Mouse (Mus musculus) olfactory bulb, adult 2 months (tissue): ENCODE measurements at regions not wholly inside any gene's neighbourhood (a gene's known extent, or its start where the extent isn't known, plus 50 kb on each side); places are given as distances from the start of the nearest gene placed in this dataset.

Experiments used
- H3K27ac ChIP-seq: fragments of 200-500 bp; 2 replicates; pipeline ENCODE4 v1.5.1; 2012; ENCODE audit warnings: low read depth, low read length; ENCODE audit not compliant: insufficient read depth
- H3K4me1 ChIP-seq: fragments of 200-500 bp; 2 replicates; pipeline ENCODE4 v1.6.1; 2012; ENCODE audit warnings: low read length; ENCODE audit not compliant: control insufficient read depth, insufficient read depth
- H3K4me3 ChIP-seq: fragments of 200-500 bp; 2 replicates; pipeline ENCODE4 v1.5.1; 2012; ENCODE audit warnings: mild to moderate bottlenecking, low read depth, low read length, moderate library complexity; ENCODE audit not compliant: insufficient read depth
- CTCF ChIP-seq: fragments of 200-500 bp; IDR thresholded peaks from 2 replicates; pipeline ENCODE4 v1.5.1; 2012; ENCODE audit warnings: low read depth, mild to moderate bottlenecking, low read length, moderate library complexity; ENCODE audit not compliant: insufficient read depth
- POLR2A ChIP-seq: fragments of 200-500 bp; IDR thresholded peaks from 2 replicates; pipeline ENCODE4 v1.6.1; 2012; ENCODE audit warnings: mild to moderate bottlenecking, low read depth, low read length, moderate library complexity; ENCODE audit not compliant: insufficient read depth
- WGBS: fragments of 180-500 bp; shearing (Covaris S2); methylation state at CpG from one replicate; pipeline ENCODE4 v1.1.7; 2018; 5-methylcytosine and 5-hydroxymethylcytosine counted together

GRCm38 (mm10) chr9:52272668-52273067, 104.3 kb upstream of the Zc3h12c start:
- TF ChIP-seq CTCF, result no peak
- TF ChIP-seq POLR2A, result no peak
- WGBS, result 44% methylated on average over 2 of the region's 2 CpGs
- Histone ChIP-seq H3K4me3 (no peak overlapping the region), H3K4me1 (peaks cover 6% of the 10 kb centered on the region), H3K27ac (peak overlapping the region; percentile 41; the same call in 1 of the 2 replicates)

DNA sequence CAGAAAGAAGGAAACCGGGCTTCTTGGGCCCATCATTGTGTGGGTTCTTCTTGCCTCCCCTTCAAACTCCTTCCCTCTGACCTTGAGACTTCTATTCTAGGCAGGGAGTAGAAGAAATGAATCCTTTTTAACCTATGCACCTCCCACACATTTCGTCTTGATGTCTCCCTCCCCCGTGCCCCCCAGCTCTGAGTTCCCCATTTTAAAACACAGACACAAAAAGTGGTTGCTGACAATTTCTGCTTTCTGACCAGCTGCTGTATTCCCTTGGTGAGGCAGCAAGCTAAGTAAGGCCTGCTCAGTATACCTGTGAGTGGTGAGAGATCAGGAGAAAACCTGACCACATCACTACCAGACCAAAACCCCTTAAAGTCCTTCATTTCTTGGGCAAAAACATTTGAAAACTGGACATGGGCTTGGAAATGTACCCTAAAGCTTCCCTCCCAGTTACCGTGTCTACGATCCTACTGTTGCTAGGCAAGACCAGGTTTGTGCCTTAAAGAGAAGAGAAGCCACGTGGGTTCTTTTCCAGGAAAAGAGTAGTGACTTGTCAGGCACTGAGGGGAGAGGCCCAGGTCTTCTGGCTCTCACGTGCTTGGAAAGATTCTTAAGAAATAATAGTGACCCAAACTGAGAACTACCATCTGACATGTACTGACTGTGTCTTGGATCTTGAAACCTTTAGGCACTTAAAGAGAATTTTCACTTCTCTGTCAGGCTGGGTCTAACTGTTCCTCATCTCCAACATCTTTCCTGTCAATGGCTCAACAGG, 103.2 kb upstream of the Zc3h12c start:
- TF ChIP-seq CTCF (no peak), POLR2A (no peak)
- 74% methylated on average over 7 of the region's 7 CpGs for WGBS
- Histone ChIP-seq H3K4me3 (no peak overlapping the region), H3K4me1 (peaks cover 3% of the 10 kb centered on the region), H3K27ac (no peak overlapping the region)

DNA sequence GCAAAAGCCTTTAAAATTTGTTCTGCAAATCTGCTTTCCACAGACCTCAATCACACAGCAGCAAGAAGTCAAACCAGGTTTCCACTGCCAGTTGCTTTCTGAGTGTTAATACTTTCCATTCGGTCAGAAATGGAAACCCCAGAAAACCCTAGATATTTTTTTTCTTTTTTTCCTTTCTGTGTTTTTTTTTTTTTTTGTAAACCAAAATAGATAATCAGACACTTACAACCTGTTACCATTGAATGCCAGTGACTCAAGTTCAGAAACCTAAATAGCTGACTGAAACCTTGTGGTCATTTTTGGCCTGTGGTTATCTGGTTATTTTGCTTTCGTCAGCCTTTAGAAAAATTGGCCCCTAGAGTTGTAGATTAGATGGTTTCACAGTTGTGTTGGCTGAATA, 93.2 kb upstream of the Zc3h12c start:
- no peak overlapping the region for H3K4me3 ChIP-seq
- WGBS, result 92% methylated on average over 2 of the region's 2 CpGs
- TF ChIP-seq POLR2A, result no peak
- no peak for TF ChIP-seq CTCF
- no peak overlapping the region for H3K27ac ChIP-seq
- no peaks in the 10 kb centered on the region for H3K4me1 ChIP-seq

DNA sequence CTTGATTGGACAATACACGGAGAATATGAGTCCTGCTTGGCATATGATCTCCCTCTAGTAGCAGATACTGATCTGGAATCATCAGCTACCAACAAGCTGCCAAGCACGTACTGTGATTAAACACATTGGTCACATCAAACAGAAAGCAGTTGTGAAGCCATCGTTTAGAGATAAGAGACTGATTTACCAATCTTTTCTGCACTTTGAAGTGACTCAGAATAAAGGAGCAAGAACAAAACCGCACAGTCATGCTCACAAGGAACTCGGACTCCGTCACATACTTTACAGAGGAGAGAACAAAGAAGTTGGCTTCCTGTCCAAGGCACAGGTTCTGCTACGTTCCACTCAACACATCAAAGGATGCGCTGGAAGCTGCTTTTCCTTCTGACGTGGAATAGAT, 91.1 kb upstream of the Zc3h12c start:
- no peaks in the 10 kb centered on the region for H3K4me1 ChIP-seq
- TF ChIP-seq POLR2A, result no peak
- no peak for TF ChIP-seq CTCF
- 72% methylated on average over 9 of the region's 9 CpGs for WGBS
- no peak overlapping the region for H3K27ac ChIP-seq
- no peak overlapping the region for H3K4me3 ChIP-seq

- no peak overlapping the region for H3K4me3 ChIP-seq
- WGBS, result 75% methylated on average over 4 of the region's 4 CpGs
- H3K4me1 ChIP-seq, result no peaks in the 10 kb centered on the region
- TF ChIP-seq POLR2A (no peak), CTCF (no peak)
- H3K27ac ChIP-seq, result no peak overlapping the region
Observed at GRCm38 (mm10) chr9:52255692-52256091, 87.3 kb upstream of the Zc3h12c start.

GRCm38 (mm10) chr9:52254475-52254874, 86.1 kb upstream of the Zc3h12c start:
- Histone ChIP-seq H3K27ac (no peak overlapping the region), H3K4me1 (no peaks in the 10 kb centered on the region), H3K4me3 (no peak overlapping the region)
- WGBS, result 61% methylated on average over 6 of the region's 6 CpGs
- TF ChIP-seq POLR2A (no peak), CTCF (no peak)

DNA sequence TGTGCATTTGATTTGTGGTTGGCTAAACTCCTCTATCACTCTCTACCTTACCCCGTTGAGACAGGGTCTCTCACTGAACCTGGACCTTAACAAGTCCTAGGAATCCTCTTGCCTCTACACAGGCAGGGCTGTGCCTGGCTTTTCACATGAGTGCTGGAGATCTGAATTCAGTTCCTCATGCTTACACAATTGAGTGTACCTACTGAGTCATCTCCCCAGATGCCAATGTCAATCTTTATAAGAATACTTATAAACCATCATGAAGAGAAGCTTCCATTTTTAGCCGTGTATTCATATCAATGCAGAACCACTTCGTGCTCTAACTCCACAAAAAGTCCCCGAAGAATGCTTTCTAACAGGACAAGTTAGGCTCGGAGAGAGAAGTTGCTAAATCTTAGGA, 83.1 kb upstream of the Zc3h12c start:
- Histone ChIP-seq H3K4me1 (no peaks in the 10 kb centered on the region), H3K27ac (no peak overlapping the region), H3K4me3 (no peak overlapping the region)
- WGBS, result 90% methylated on average over 5 of the region's 5 CpGs
- TF ChIP-seq POLR2A (no peak), CTCF (no peak)

DNA sequence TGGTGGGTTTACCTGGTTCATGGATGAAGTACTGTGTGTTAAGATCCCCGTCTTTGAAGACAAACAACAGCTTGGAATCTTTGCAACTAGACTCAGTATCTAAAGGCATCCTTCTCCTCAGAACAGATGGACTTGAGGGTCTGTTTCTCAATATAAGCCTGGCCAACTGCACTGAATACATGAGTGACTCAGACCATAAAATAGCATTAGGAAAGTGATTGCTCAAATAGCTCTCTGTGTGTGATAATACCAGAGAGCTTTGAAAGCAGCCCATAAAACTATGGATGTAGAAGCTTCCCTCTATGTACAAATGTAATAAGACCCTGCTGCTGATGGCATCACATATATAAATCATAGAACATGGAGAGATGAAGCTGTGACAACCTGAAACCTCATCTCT, 78.3 kb upstream of the Zc3h12c start:
- WGBS, result 91% methylated on average over 1 of the region's 1 CpGs
- Histone ChIP-seq H3K27ac (no peak overlapping the region), H3K4me1 (peaks cover 2% of the 10 kb centered on the region; the same call in 1 of the 2 replicates), H3K4me3 (no peak overlapping the region)
- TF ChIP-seq POLR2A (no peak), CTCF (no peak)

DNA sequence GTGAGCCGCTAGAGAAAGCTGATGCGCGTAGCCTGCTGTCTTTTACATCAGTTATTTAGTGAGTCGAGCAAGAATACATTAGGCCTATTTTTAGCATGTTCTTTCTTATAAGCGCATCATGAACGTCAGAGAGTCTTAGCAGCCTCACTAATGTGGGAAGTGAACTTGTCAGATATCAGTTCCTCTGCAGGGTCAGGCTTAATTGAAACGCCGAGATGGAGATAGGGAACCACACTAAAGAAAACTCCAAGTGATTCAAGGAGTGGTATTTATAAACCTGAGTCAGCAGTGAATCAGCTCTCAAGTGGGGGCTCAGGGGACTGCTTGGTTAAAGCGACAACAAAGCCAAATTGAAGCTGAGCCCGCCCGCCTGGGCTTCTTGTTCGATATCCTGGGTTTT, 75.7 kb upstream of the Zc3h12c start:
- no peak for TF ChIP-seq POLR2A
- TF ChIP-seq CTCF, result no peak
- Histone ChIP-seq H3K4me3 (no peak overlapping the region), H3K4me1 (peaks cover 2% of the 10 kb centered on the region; the same call in 1 of the 2 replicates), H3K27ac (peak overlapping the region; percentile 60)
- 31% methylated on average over 12 of the region's 12 CpGs for WGBS

DNA sequence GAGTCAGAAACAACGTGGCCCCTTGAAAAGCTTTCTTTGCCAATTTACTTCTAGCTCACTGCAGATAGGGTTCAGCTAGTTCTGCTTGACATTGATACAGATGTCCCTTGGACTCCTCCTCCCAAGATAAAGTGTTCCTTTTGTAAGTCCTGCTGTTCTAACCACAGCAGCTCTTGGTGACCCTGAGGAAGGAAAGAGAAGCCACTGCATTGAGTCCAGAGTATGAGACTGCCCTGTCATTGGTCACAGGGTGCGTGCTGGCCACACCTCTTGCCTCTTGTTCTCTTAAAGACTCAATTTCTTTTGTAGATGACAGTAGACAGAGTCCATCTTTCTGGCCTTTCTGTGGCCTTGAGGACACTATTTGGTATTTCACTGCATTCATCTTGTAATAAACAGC, 74.7 kb upstream of the Zc3h12c start:
- peaks cover 2% of the 10 kb centered on the region; the same call in 1 of the 2 replicates for H3K4me1 ChIP-seq
- H3K27ac ChIP-seq, result no peak overlapping the region
- TF ChIP-seq POLR2A, result no peak
- TF ChIP-seq CTCF, result no peak
- no peak overlapping the region for H3K4me3 ChIP-seq
- WGBS, result 88% methylated on average over 2 of the region's 2 CpGs
